Mouse (Mus musculus) kidney, postnatal 25 days (tissue): ENCODE measurements at regions not wholly inside any gene's neighbourhood (a gene's known extent, or its start where the extent isn't known, plus 50 kb on each side); places are given as distances from the start of the nearest gene placed in this dataset.

ENCODE experiments used
- DNase-seq, 2 experiments: peaks; one replicate each; pipeline ENCODE4 v3.0.0; 2021; ENCODE audit warnings: mixed read lengths in 2 of 2

- DNase-seq: no peak
These were observed 201.8 kb downstream of the Cdca7 start for GRCm38 (mm10) chr2:72677731-72678130.

GRCm38 (mm10) chr2:72688031-72688430, 212.1 kb downstream of the Cdca7 start:
- no peak for DNase-seq

GRCm38 (mm10) chr2:72701081-72701480, 225.1 kb downstream of the Cdca7 start:
- DNase-seq: no peak

GRCm38 (mm10) chr2:72703238-72703637, 227.3 kb downstream of the Cdca7 start:
- DNase-seq: no peak

GRCm38 (mm10) chr2:72707676-72708659, 232.0 kb downstream of the Cdca7 start:
- DNase-seq: no peak

GRCm38 (mm10) chr2:72716931-72717330, 241.0 kb downstream of the Cdca7 start:
- DNase-seq: no peak

- peak in 1 of 2 experiments; percentile 51 for DNase-seq
These were observed 251.5 kb downstream of the Sp3 start for GRCm38 (mm10) chr2:72728699-72729098.

GRCm38 (mm10) chr2:72733371-72733770, 246.9 kb downstream of the Sp3 start:
- no peak for DNase-seq

GRCm38 (mm10) chr2:72735035-72735434, 245.2 kb downstream of the Sp3 start:
- no peak for DNase-seq

GRCm38 (mm10) chr2:72736685-72737084, 243.6 kb downstream of the Sp3 start:
- DNase-seq: no peak

- DNase-seq: peak; percentile 9 to 54
These were observed 239.6 kb downstream of the Sp3 start for GRCm38 (mm10) chr2:72740391-72741361.

GRCm38 (mm10) chr2:72741746-72742145, 238.5 kb downstream of the Sp3 start:
- no peak for DNase-seq

GRCm38 (mm10) chr2:72743651-72744050, 236.6 kb downstream of the Sp3 start:
- no peak for DNase-seq

GRCm38 (mm10) chr2:72744901-72745300, 235.3 kb downstream of the Sp3 start:
- no peak for DNase-seq

- no peak for DNase-seq
These were observed 233.6 kb downstream of the Sp3 start for GRCm38 (mm10) chr2:72746476-72747215.

GRCm38 (mm10) chr2:72747299-72747698, 232.9 kb downstream of the Sp3 start:
- no peak for DNase-seq

GRCm38 (mm10) chr2:72749495-72749894, 230.8 kb downstream of the Sp3 start:
- DNase-seq: no peak

GRCm38 (mm10) chr2:72751441-72751840, 228.8 kb downstream of the Sp3 start:
- DNase-seq: no peak

GRCm38 (mm10) chr2:72752624-72753176, 227.5 kb downstream of the Sp3 start:
- DNase-seq: peak in 1 of 2 experiments; percentile 20

- no peak for DNase-seq
These were observed 226.2 kb downstream of the Sp3 start for GRCm38 (mm10) chr2:72753788-72754713.

- DNase-seq: no peak
These were observed 216.8 kb downstream of the Sp3 start for GRCm38 (mm10) chr2:72763454-72763853.
